Mouse (Mus musculus) regulatory T cell (primary cell): ENCODE measurements around the gene Jmjd8.

Experiments
- in situ Hi-C: fragments of 300-600 bp; cut with MboI, MseI; formaldehyde crosslinking; loops from one replicate; pipeline ENCODE4 v1.15.1; 2025; ENCODE audit warnings: high pct_unique_total_duplicates

Gene Jmjd8

DNA sequence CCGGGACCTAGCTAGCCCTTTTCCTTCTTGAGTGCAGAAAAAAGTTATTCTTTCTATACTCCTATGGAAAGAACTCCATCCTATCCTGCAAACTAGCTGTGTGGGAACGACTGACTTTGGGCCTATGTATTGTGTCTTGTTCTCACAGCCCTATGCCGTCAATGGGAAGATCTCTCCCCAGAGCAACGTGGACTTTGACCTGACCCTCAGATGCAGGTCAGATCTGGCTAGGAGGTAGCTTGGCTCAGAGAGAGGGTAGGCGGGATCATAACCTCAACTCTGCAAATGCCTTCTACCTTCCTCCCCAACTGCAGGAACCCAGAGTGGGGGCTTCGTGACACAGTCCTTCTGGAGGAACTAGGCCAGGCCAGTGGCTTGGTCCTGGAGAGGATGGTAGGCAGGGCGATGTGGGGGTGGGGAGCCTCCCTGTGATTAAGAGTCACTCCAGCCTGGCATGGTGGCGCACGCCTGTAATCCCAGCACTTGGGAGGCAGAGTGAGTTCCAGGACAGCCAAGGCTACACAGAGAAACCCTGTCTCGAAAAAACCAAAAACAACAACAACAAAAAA, 47.8 kb downstream of the Jmjd8 start:
- in situ Hi-C loops, result no loop called here

DNA sequence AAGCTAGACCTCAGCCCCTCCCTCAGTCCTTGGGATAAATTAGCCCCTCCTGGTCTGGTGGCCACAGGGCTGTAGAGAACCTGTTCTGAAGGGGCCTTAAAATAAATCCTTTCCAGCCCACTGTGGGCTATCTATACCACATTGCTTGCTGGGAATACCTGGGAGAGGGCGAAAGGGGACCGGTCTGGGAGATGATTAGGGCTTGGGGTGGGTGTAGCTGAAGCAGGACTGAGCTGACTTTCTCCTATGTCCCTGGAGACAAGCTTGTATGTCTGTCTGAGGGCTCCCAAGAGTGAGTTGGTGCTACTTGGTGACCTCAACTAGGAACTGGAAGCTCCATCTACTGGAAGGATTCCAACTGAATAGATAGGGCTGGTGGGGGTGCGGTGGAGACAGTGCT, 48.4 kb downstream of the Jmjd8 start:
- in situ Hi-C loops, result no loop called here

GRCm38 (mm10) chr17:25877741-25878610, 49.3 kb downstream of the Jmjd8 start:
- in situ Hi-C loops, result no loop called here

DNA sequence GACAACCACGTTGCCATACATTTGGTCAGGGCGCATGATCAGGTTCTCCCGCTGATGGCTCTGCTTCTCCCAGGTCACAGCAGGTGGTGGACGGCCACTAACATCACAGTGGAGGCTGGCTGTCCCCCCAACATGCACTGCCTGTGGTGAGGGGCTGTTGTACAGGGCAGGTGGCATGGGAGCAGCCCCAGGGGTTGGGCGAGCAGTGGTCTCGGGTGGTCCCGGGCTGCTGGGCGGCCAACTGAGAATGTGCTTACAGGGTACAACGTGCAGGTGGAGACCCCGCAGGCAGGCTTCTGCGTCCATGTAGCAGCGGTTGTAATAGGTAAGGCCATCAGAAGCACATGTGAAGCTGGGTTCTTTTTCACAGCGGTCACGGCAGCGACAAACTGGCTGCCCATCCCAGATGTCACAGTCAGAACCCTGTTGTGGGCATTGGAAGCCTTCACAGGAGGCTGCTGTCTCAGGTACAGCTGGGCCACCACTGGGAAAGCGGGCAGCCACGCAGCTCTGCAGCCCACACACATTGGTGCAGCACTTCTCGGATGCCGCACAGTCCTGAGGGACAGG, 50.0 kb downstream of the Jmjd8 start:
- in situ Hi-C loops, result no loop called here

DNA sequence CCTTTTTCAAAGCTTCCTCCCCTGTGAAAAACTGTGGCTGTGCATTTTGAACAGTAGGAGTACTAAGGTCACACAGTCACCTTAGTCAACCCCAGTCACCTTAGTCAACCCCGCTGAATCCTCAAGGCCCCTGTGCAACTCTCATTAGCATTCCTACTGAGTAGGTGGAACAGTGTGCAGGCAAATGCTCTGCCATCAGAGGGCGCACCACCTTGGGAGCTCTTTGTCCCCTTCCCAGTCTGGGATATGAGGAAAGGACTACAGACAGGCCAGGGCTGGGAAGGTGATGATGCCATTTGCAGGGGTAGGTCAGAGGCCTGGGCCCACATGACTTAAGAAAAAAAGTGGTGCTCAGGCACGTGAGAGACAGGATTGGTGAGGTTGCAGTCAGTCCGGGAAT, 50.6 kb downstream of the Jmjd8 start:
- in situ Hi-C loops, result no loop called here

DNA sequence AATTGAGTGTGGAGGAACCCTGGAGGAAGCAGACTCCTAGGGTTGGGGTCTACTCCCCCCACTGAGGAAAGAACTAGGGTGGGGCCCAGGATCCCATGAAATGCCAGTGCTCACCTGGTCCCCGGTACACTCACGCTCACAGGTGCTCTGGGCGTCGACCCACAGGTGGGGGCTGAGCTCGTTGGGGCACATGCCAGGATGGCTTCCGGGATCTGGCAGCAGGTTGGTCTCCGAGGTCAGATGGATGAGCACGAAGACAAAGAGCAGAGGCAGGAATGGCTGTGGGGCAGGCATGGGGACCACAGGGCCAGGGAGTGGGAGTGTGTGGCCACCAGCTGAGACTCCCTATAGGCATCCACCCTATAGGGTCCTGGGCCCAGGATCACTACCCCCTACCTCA, 51.1 kb downstream of the Jmjd8 start:
- in situ Hi-C loops, result no loop called here

GRCm38 (mm10) chr17:25880196-25880910, 51.7 kb downstream of the Jmjd8 start, which contains the start of gene Wfikkn1:
Wfikkn1 (minus strand) TSS chr17:25880858.
- in situ Hi-C loops, result no loop called here

DNA sequence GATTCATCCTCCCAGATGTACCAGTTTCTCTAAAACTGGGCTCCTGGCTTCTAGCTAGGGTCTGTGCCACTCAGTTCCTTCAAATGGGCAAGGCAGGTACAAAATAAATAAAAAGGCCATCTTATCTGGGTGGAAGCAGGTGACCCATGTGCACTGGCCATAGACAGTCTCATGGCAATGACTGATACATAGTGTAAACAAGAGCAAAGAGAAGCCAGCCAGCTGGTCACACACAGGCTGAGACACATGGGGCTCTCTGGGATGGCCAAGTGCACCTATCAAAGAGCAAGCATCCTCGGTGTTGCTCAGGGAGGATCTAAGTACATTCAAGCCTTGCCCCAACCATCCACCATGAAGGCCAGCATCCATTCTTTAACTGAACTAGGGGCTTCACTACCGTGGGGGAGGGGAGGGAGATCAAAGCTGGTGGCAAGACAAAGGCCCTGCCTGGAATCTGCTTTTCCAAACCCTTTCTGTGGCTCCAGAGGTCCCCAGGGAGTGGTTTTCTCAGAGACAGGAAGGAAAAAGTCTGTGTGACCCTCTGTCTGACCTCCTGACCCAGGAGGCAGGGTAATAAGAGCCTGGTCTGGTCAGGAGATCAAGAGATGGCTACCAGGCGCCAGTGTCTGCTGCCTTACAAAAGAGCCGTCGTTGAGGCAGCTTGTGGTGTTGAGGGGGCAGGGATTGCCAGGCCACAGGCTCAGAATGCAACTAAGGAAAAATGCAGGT, 52.4 kb downstream of the Jmjd8 start:
- in situ Hi-C loops, result no loop called here
